Mouse (Mus musculus) embryonic facial prominence, embryonic 11.5 days (tissue): ENCODE measurements around the gene Raet1e. TPM values are rescaled to one million over a fixed set of nuclear protein-coding genes. Genes with fewer than 3 reads are reported as not detected.
"Not testable (repeated sequence)": the region's sequence is repeated elsewhere in the genome, so short reads cannot be mapped to it uniquely, and the experiment has no call there.

ENCODE experiments used
- ATAC-seq: fragments of 200-750 bp; cut with Nextera tagmentation; replicated peaks from 2 replicates; pipeline ENCODE4 v1.8.0; 2017; ENCODE audit warnings: low read depth; ENCODE audit not compliant: insufficient number of reproducible peaks, low FRiP score, low TSS enrichment
- DNase-seq: peaks from one replicate; pipeline ENCODE4 v3.0.0-alpha.2; 2015; ENCODE audit warnings: low spot score
- H3K27ac ChIP-seq: fragments of 300-500 bp; sonication (generic); replicated peaks from 2 replicates; pipeline ENCODE4 v1.5.1; 2014; ENCODE audit warnings: mild to moderate bottlenecking, low read depth, low read length, control low read depth
- H3K27me3 ChIP-seq: fragments of 300-500 bp; sonication (generic); 2 replicates; pipeline ENCODE4 v1.6.1; 2014; ENCODE audit warnings: mild to moderate bottlenecking, low read length, moderate library complexity, mixed read lengths; ENCODE audit not compliant: control insufficient read depth, insufficient read depth
- H3K36me3 ChIP-seq: fragments of 300-500 bp; sonication (generic); replicated peaks from 2 replicates; pipeline ENCODE4 v1.6.1; 2014; ENCODE audit warnings: low read depth, mild to moderate bottlenecking, low read length, moderate library complexity, mixed read lengths; ENCODE audit not compliant: control insufficient read depth, insufficient read depth
- H3K4me1 ChIP-seq: fragments of 300-500 bp; sonication (generic); 2 replicates; pipeline ENCODE4 v1.6.1; 2014; ENCODE audit warnings: low read length, mixed read lengths; ENCODE audit not compliant: control insufficient read depth, insufficient read depth
- H3K4me2 ChIP-seq: fragments of 300-500 bp; sonication (generic); 2 replicates; pipeline ENCODE4 v1.6.1; 2014; ENCODE audit warnings: low read depth, mild to moderate bottlenecking, control low read depth, low read length, moderate library complexity
- H3K4me3 ChIP-seq: fragments of 300-500 bp; sonication (generic); 2 replicates; pipeline ENCODE4 v1.5.1; 2014; ENCODE audit warnings: low read depth, low read length, control low read depth
- H3K9ac ChIP-seq: fragments of 300-500 bp; sonication (generic); replicated peaks from 2 replicates; pipeline ENCODE4 v1.6.1; 2014; ENCODE audit warnings: mild to moderate bottlenecking, control low read depth, low read length
- H3K9me3 ChIP-seq: fragments of 300-500 bp; sonication (generic); replicated peaks from 2 replicates; pipeline ENCODE4 v1.6.1; 2016; ENCODE audit warnings: mild to moderate bottlenecking, low read length, inconsistent platforms, mixed read lengths; ENCODE audit not compliant: control insufficient read depth
- WGBS: fragments of 180-500 bp; shearing (Covaris S2); extraction: QIAGEN DNeasy Blood & Tissue Kit; methylation state at CpG from one replicate; pipeline ENCODE4 v1.1.7; 2014; 5-methylcytosine and 5-hydroxymethylcytosine counted together
- polyA plus RNA-seq: library from polyadenylated mRNA; unstranded; fragments of >200 nt; fragmentation: Nextera tagmentation; extraction: Ambion mirVana; gene quantifications from 2 replicates; pipeline ENCODE4 v1.2.1, GENCODE M21; 2014

Raet1e gene
- polyA plus RNA-seq, 1 experiment from 2014 or later = 11.3 TPM

- not testable (repeated sequence) for DNase-seq, H3K9me3 ChIP-seq, H3K27ac ChIP-seq, H3K27me3 ChIP-seq, H3K4me1 ChIP-seq, H3K9ac ChIP-seq, H3K4me3 ChIP-seq, H3K36me3 ChIP-seq, H3K4me2 ChIP-seq, ATAC-seq
- WGBS = 86% methylated on average over 1 of the region's 1 CpGs
Observed at GRCm38 (mm10) chr10:22206443-22206842, 48.1 kb downstream of the Raet1e start.

GRCm38 (mm10) chr10:22212012-22212696 lies 53.8 kb downstream of the Raet1e start:
- not testable (repeated sequence) for H3K4me1 ChIP-seq, H3K27ac ChIP-seq, H3K27me3 ChIP-seq, H3K9me3 ChIP-seq, H3K4me3 ChIP-seq, H3K36me3 ChIP-seq, H3K4me2 ChIP-seq, H3K9ac ChIP-seq
- peak; percentile 56 for DNase-seq
- ATAC-seq = peak; percentile 82
- WGBS = 4% methylated on average over 7 of the region's 11 CpGs

DNA sequence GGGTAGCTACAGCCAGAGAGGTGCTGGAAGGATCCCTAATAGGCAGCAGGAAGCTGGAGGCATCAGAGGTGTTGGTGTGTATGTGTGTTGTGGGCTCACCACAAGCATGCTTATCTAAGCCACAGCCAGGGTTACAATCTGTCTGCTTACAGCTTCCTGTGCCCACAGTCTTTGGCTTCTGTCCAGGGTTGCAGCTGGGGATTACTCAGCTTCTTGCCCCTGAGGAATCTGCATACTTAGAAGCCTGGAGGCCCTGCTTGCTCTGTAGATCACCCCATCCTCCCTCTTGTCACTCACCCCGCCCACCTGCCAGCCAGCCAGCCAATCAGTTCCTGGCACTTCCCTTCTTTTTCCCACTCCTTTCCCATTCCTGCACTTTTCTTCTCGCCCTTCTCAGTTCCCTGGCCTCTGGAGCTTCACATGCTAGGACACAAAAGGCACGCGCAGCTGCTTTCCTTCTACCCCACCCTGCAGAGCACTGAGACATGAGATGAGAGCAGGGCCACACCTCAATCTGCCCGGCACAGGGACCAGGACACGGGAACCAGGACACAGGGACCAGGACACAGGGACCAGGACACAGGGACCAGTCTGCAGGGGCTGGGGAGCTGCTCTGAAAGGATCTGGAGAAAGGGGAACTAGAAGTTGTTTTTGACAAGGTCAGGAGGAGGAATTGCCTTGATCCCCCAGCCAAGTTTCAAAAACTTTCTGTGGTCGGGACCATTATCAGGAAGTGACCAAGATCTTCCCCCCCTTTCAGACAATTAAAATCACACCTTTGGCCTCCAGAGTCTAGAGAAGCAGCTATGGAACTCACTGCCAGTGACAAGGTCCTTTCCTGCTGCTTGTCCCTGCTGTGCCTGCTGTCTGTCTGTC lies 65.3 kb downstream of the Raet1e start:
- DNase-seq = not testable (repeated sequence)

DNA sequence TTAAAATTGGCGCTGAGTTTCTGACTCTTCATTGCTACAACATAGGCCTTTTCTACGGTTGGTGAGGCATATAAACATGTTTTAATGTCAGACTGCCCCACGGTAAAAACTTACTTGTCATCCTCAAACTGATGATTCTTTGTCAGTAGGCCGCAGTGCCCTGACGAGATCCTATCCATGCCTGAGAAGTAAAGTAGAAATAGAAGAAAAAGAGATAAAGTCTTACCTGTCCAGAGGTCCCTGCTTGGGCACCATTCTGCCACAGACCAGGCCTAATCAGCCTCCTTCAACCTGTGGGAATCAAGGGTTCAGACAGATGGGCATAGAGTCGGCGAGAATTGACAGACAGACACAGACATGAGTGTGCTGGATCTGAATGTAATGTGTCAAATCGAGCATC lies 106.7 kb downstream of the Raet1e start:
- no peak overlapping the region for H3K27ac ChIP-seq
- no peaks in the 10 kb centered on the region for H3K36me3 ChIP-seq
- H3K27me3 ChIP-seq = no peaks in the 10 kb centered on the region
- H3K9ac ChIP-seq = no peak overlapping the region
- H3K4me1 ChIP-seq = no peaks in the 10 kb centered on the region
- no peaks in the 10 kb centered on the region for H3K9me3 ChIP-seq
- no peak overlapping the region for H3K4me2 ChIP-seq
- DNase-seq = no peak
- WGBS = 88% methylated on average over 8 of the region's 8 CpGs
- no peak overlapping the region for H3K4me3 ChIP-seq
- ATAC-seq = no peak

More for the DNA sequence above, 65.3 kb downstream of the Raet1e start:
- not testable (repeated sequence) for H3K9ac ChIP-seq, H3K9me3 ChIP-seq, H3K27me3 ChIP-seq, H3K4me3 ChIP-seq, H3K4me1 ChIP-seq, H3K4me2 ChIP-seq, H3K27ac ChIP-seq, H3K36me3 ChIP-seq
- ATAC-seq = peak; percentile 81
- no CpG with 5 or more reads among the region's 7 CpGs for WGBS

GRCm38 (mm10) chr10:22270879-22271786 lies 112.8 kb downstream of the Raet1e start:
- WGBS = 39% methylated on average over 8 of the region's 8 CpGs
- H3K27ac ChIP-seq = not testable (repeated sequence)

GRCm38 (mm10) chr10:22272914-22273683 lies 114.7 kb downstream of the Raet1e start:
- H3K4me3 ChIP-seq = peak overlapping the region; percentile 32
- not testable (repeated sequence) for H3K9ac ChIP-seq, H3K27ac ChIP-seq, H3K36me3 ChIP-seq, H3K9me3 ChIP-seq, H3K4me1 ChIP-seq
- peak overlapping the region; percentile 59 for H3K4me2 ChIP-seq
- ATAC-seq (peak; percentile 49; the same call in 1 of the 2 replicates), DNase-seq (peak; percentile 22)
- WGBS = 3% methylated on average over 36 of the region's 37 CpGs
- H3K27me3 ChIP-seq = peaks cover 11% of the 10 kb centered on the region; the same call in 1 of the 2 replicates

More at GRCm38 (mm10) chr10:22270879-22271786, 112.8 kb downstream of the Raet1e start:
- H3K9ac ChIP-seq, H3K4me1 ChIP-seq, ATAC-seq, H3K9me3 ChIP-seq, H3K4me2 ChIP-seq, H3K36me3 ChIP-seq, H3K4me3 ChIP-seq, DNase-seq: not testable (repeated sequence)
- peaks cover 11% of the 10 kb centered on the region; the same call in 1 of the 2 replicates for H3K27me3 ChIP-seq

- Histone ChIP-seq H3K27me3 (peaks cover 11% of the 10 kb centered on the region; the same call in 1 of the 2 replicates), H3K36me3 (no peaks in the 10 kb centered on the region), H3K4me1 (no peaks in the 10 kb centered on the region), H3K4me2 (peak overlapping the region; percentile 59), H3K4me3 (peak overlapping the region; percentile 32), H3K9me3 (no peaks in the 10 kb centered on the region), H3K9ac (no peak overlapping the region), H3K27ac (no peak overlapping the region)
- DNase-seq = peak; percentile 43
- WGBS = under 1% methylated on average over 41 of the region's 41 CpGs
- ATAC-seq = no peak
Observed at GRCm38 (mm10) chr10:22273684-22274305, 115.4 kb downstream of the Raet1e start.
